Mouse (Mus musculus) layer of hippocampus, postnatal 36 days (tissue): ENCODE data around the gene Olfr173. TPM values are rescaled to one million over a fixed set of nuclear protein-coding genes. Genes with fewer than 3 reads are reported as not detected.

Experiments used
- DNase-seq, 2 experiments: peaks; one replicate each; pipeline ENCODE4 v3.0.0; 2022
- microRNA-seq, 2 experiments: library from miRNA; unstranded; fragments of <30 nt; microRNA quantifications; one replicate each; pipeline ENCODE4 v1.2.0; 2021
- total RNA-seq, 2 experiments: library from RNA; stranded (reverse); gene quantifications; 2 replicates each; pipeline ENCODE4 v1.2.3; 2021

Gene Olfr173
- not detected for total RNA-seq

- no peak for DNase-seq
Measured at GRCm38 (mm10) chr16:58800168-58800567, at the start of gene Olfr173. TSS of gene Olfr173 (minus strand) at chr16:58800268.

GRCm38 (mm10) chr16:58826732-58827319, 26.8 kb upstream of the Olfr173 start, which contains the start of gene Olfr175-ps1:
TSS of gene Olfr175-ps1 (minus strand) at chr16:58826782.
- no peak for DNase-seq

GRCm38 (mm10) chr16:58763076-58763475, 37.0 kb downstream of the Olfr173 start, which contains the start of gene Olfr172:
TSS of gene Olfr172 (minus strand) at chr16:58763176.
- no peak for DNase-seq

GRCm38 (mm10) chr16:58756191-58756590, 43.9 kb downstream of the Olfr173 start:
- no peak for DNase-seq

- DNase-seq, result no peak
Measured at GRCm38 (mm10) chr16:58751314-58751713, 48.8 kb downstream of the Olfr173 start.

- no peak for DNase-seq
Measured at GRCm38 (mm10) chr16:58746715-58747114, 53.4 kb downstream of the Olfr173 start.

Small RNA genes within 50 kb of the gene (microRNA-seq; reads per million reads assigned to microRNA genes)
- gene Gm27564, result 0 reads per million in 2 experiments

Other genes starting within 250 kb of the Olfr173 start
- gene Gm813, start 183.3 kb downstream of the Olfr173 start, total RNA-seq, result not detected
- not detected for gene E330017A01Rik, start 161.5 kb downstream of the Olfr173 start, total RNA-seq
- gene Cpox, start 130.0 kb downstream of the Olfr173 start, total RNA-seq, result 10 to 100 TPM; 52.3 to 53.8 TPM
- gene Gpr15, start 81.2 kb downstream of the Olfr173 start, total RNA-seq, result not detected
- 10 to 100 TPM; 80.2 to 87.5 TPM for gene Cldnd1, start 72.4 kb downstream of the Olfr173 start, total RNA-seq
- gene Olfr172, start 37.1 kb downstream of the Olfr173 start, total RNA-seq, result not detected
- not detected for gene Olfr175-ps1, start 26.5 kb upstream of the Olfr173 start, total RNA-seq
- gene Olfr177, start 74.5 kb upstream of the Olfr173 start, total RNA-seq, result not detected
- not detected for gene Olfr178, start 91.8 kb upstream of the Olfr173 start, total RNA-seq
- gene Olfr181, start 128.5 kb upstream of the Olfr173 start, total RNA-seq, result not detected
- not detected for gene Olfr180, start 129.1 kb upstream of the Olfr173 start, total RNA-seq
- gene Olfr183, start 195.1 kb upstream of the Olfr173 start, total RNA-seq, result not detected
- not detected for gene Olfr186, start 230.0 kb upstream of the Olfr173 start, total RNA-seq
- not detected for gene Olfr187, start 239.5 kb upstream of the Olfr173 start, total RNA-seq